16 mouse cellular contexts compared by ENCODE assay signal in genomic region chr1:66845690-66846318, GRCm38 (mm10). TPM values are rescaled to one million over a fixed set of nuclear protein-coding genes. Genes with fewer than 3 reads are reported as not detected.
DNase-seq lines count a peak whose midpoint lies in the region; ATAC-seq lines count a peak whose summit lies in the region.
"Had no signal": no experiment of that assay in that cellular context is flagged by ENCODE, and none has a peak within 500 bp of the region (broad histone marks: within the 10 kb centered on the region; RNA-seq: fewer than 3 reads in every experiment).

No protein-coding gene starts in this region.

- DNase-seq in adrenal gland, adult 2 months: peak; percentile 44
- no peak for DNase-seq in adrenal gland, postnatal 14 days
- DNase-seq in urinary bladder, postnatal 14 days (ENCODE audit: low spot score): peak; percentile 54
- no peak for DNase-seq in urinary bladder, adult 2 months (ENCODE audit: low spot score)
- DNase-seq in lung, postnatal 25 days (ENCODE audit: low spot score): peak; percentile 70
- no peak for DNase-seq in cerebellum, postnatal 10 days
- no peak for DNase-seq in kidney, adult 9 months
- DNase-seq: cerebellum, postnatal 14 days; heart, adult 11 months; heart, postnatal 36 days; liver, embryonic 13.5 days; spleen, adult 18-20 months; thymus, postnatal 14 days had no signal

- ATAC-seq in monocyte, adult 5-6 weeks (replicated peaks; ENCODE audit: insufficient number of reproducible peaks, low FRiP score, low TSS enrichment, poor library complexity, severe bottlenecking): no peak
- ATAC-seq: forebrain, embryonic 16.5 days; hindbrain, embryonic 16.5 days had no signal

RNA-seq across cellular contexts. Expression of gene Acadl, which starts 17.3 kb away (rescaled TPM):
- 100 to 1,000 TPM; 531 to 670 TPM for total RNA-seq in adrenal gland, adult 2 months (2021)
- 37.4 and 41.0 TPM in 2 replicates for polyA plus RNA-seq in adrenal gland, adult 2 months (2012; rRNA removed)
- 1,251 and 1,324 TPM in 2 replicates for total RNA-seq in adrenal gland, postnatal 14 days (2021)
- polyA plus RNA-seq in urinary bladder, adult 2 months (2012; rRNA removed): 102 and 112 TPM in 2 replicates
- total RNA-seq in monocyte, adult 5-6 weeks (2017): 28.7 to 44.7 TPM (median 42.2 TPM) in 3 replicates

RNA-seq across cellular contexts. Expression of gene Kansl1l, which starts 28.4 kb away (rescaled TPM):
- total RNA-seq in adrenal gland, adult 2 months (2021): 10 to 100 TPM; 18.2 to 21.1 TPM
- 1.1 TPM in 2 replicates for polyA plus RNA-seq in adrenal gland, adult 2 months (2012; rRNA removed)
- total RNA-seq in adrenal gland, postnatal 14 days (2021): 21.1 and 21.9 TPM in 2 replicates
- polyA plus RNA-seq in urinary bladder, adult 2 months (2012; rRNA removed): 15.5 and 17.4 TPM in 2 replicates
- total RNA-seq in monocyte, adult 5-6 weeks (2017): 15.6 to 25.1 TPM (median 23.7 TPM) in 3 replicates

Comparison
In these comparisons a context has a peak if more than half of its experiments do, and no peak if none do; other contexts are left out.
1. DNase-seq: peak in adrenal gland, adult 2 months (single experiment), urinary bladder, postnatal 14 days (single experiment) and lung, postnatal 25 days (single experiment); none in adrenal gland, postnatal 14 days (single experiment), urinary bladder, adult 2 months (single experiment), cerebellum, postnatal 10 days (0 of 2) and kidney, adult 9 months (single experiment).
2. RNA of gene Acadl, which starts 17.3 kb away (total RNA-seq): 1,251 to 1,324 TPM in adrenal gland, postnatal 14 days and 531 to 670 TPM in adrenal gland, adult 2 months; 28.7 to 44.7 TPM in monocyte, adult 5-6 weeks; every median in the first group is over 10 times any median in the second.